Mouse (Mus musculus): ENCODE data around the gene Vpreb3.
A peak's percentile ranks its signal among the peaks of the same experiment; 100 is the strongest.

DNA sequence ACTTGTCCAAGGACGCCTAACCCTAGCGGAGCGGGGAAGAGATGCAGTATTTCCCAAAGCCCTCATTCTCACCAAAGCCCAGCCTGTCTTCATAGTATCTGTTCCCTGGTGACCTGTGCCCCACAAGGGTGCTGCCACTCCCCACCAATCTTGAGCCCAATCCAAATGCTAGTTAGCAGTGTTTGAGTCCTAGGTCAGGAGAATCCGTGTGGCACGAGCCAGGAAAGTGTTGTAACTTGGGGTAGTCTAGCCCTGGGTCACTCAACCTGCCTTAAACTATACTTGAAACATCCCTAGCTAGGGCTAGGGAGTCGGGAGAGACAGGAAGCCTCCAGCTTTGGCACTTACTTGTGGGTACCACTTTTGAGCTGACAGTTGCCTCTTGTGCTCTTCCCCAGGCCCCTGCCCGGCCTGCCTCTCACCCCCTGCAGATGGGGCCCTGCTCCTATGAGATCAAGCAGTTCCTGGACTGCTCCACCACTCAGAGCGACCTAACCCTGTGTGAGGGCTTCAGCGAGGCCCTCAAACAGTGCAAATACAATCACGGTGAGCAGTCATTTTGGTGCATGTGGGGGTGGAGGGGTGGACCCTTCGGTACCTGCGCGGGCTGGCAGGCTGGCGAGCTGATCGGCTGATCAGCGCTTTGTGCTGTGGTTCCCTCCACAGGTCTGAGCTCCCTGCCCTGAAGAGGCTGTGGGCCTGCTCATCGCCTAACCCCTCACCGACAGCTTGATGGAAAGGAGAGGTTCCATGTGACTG is 5.8 kb upstream of the Vpreb3 start:
- peak; percentile 19; the same call in 1 of the 2 replicates for TF ChIP-seq CTCF (IDR thresholded peaks at IDR 0.05; ENCODE audit: low read depth)
- no peak for TF ChIP-seq EP300 (IDR thresholded peaks at IDR 0.05; ENCODE audit: low read depth)

Data from liver, postnatal 0 days (tissue).